Mouse (Mus musculus): ENCODE data around the gene Tmem94. TPM values are rescaled to one million over a fixed set of nuclear protein-coding genes. Genes with fewer than 3 reads are reported as not detected.
A peak's percentile ranks its signal among the peaks of the same experiment; 100 is the strongest.

Gene Tmem94
- total and polyA plus RNA-seq, 3 experiments = 6.4 to 27.4 (median 15.0) TPM

DNA sequence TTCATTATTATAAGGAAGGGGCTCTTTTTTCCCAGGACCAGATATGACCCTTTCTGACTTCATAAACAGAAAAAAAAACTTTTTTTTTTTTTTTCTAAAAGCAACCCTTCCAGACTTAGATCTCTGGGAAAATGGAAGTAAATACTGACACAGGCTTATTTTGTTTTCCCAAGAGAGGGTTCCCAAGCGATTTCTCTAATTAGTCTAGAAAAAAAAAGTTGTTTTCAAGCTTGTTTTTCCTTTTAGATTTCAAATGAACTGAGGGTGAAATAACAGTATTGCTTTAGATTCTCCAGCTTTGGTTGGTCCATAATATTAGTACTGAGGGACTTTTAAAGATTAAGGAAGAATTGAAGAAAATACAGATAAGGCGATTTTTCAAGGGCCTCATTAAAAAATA, 535 bp upstream of the Tmem94 start:
- Histone ChIP-seq H3K36me3 (replicated peaks in 1 of 2; ENCODE audit: control insufficient read depth in 1 of 2, insufficient read depth in 1 of 2, low read length in 1 of 2) (no peaks in the 10 kb centered on the region), H3K9ac (ENCODE audit: insufficient read depth, low read depth) (peak overlapping the region; percentile 77; the same call in 1 of the 2 replicates), H3K27ac (ENCODE audit: insufficient read depth, low read depth) (no peak overlapping the region), H3K4me3 (replicated peaks in 1 of 3; ENCODE audit: low read depth in 2 of 3, low read length in 2 of 3, poor library complexity in 1 of 3) (peak overlapping the region in 2 of 3 experiments; percentile 49 to 77), H3K79me2 (replicated peaks; ENCODE audit: control insufficient read depth, extremely low read depth, insufficient read depth, poor library complexity, severe bottlenecking) (no peaks in the 10 kb centered on the region), H3K27me3 (replicated peaks) (no peaks in the 10 kb centered on the region), H3K9me3 (replicated peaks; ENCODE audit: low read length) (no peaks in the 10 kb centered on the region), H3K4me2 (ENCODE audit: insufficient read depth, low read depth, poor library complexity, severe bottlenecking) (no peak overlapping the region; the same call in 1 of the 2 replicates), H3K4me1 (ENCODE audit: control insufficient read depth in 1 of 2, insufficient read depth in 2 of 2) (peaks cover 3 to 16% of the 10 kb centered on the region in 2 experiments; a peak in 3 of 4 replicates)
- dilution Hi-C loops (cut with MboI; ENCODE audit: extremely low pct_ligation_motif_present, extremely low pct_unique_long_range_greater_than_20kb, low sequenced_read_pairs) (no loop called here), in situ Hi-C loops (cut with MboI; ENCODE audit: low pct_ligation_motif_present, low pct_unique_long_range_greater_than_20kb, low sequenced_read_pairs) (no loop called here)
- no peak for DNase-seq (ENCODE audit: extremely low read depth)
- peak; percentile 4; the same call in 1 of the 2 replicates for TF ChIP-seq ETS1 (conservative IDR thresholded peaks at IDR 0.05; ENCODE audit: low read depth, low read length)
- no peak for TF ChIP-seq SIN3A (IDR thresholded peaks at IDR 0.05; ENCODE audit: low read length)
- no peak for TF ChIP-seq MAX (IDR thresholded peaks at IDR 0.05; ENCODE audit: low read length)
- TF ChIP-seq ZNF384 (IDR thresholded peaks at IDR 0.05; ENCODE audit: low read depth, low read length) = peak; percentile 51; the same call in 1 of the 2 replicates
- TF ChIP-seq KAT2A (IDR thresholded peaks at IDR 0.05; ENCODE audit: insufficient replicate concordance, low read length) = no peak
- TF ChIP-seq ZKSCAN1 (IDR thresholded peaks at IDR 0.05; ENCODE audit: borderline replicate concordance, low read depth, low read length) = no peak
- TF ChIP-seq IRF4 (IDR thresholded peaks at IDR 0.05; ENCODE audit: low read depth, low read length) = 0 out of 2 replicates have a peak, but pooled peaks have one; percentile 5

DNA sequence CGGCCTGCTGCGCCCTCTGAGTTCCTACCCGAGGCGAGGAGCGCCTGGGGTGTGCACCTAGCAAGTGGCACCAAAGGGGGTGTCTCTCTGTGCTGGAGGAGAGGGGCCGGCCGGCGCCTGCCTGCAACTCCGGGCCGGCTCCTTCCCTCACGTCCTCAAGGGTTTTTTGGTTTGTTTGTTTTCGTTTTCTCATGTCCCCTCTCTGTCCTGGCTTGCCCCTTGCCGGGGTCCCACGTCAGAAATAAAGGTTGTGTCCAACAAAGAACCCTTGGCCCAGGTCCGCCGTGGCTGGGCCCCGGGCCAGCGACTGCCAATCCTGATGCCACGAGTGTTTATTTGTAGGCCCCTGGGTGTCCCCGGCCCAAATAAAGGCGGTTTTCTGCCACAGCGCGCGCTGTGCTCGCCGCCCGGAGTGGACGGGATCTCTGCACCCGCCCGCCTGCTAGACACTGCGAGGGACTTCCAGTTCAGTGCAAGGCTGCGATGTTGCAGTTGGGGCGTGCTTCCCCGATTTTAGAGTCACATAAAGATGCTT, 441 bp downstream of the Tmem94 start:
- peaks cover 3 to 16% of the 10 kb centered on the region in 2 experiments; a peak in 3 of 4 replicates for H3K4me1 ChIP-seq (ENCODE audit: control insufficient read depth in 1 of 2, insufficient read depth in 2 of 2)
- H3K27me3 ChIP-seq (replicated peaks) = no peaks in the 10 kb centered on the region
- H3K79me2 ChIP-seq (replicated peaks; ENCODE audit: control insufficient read depth, extremely low read depth, insufficient read depth, poor library complexity, severe bottlenecking) = no peaks in the 10 kb centered on the region
- H3K9ac ChIP-seq (ENCODE audit: insufficient read depth, low read depth) = peak overlapping the region; percentile 77
- TF ChIP-seq RAD21 (IDR thresholded peaks at IDR 0.05; ENCODE audit: low read depth, low read length) (no peak), JUN (IDR thresholded peaks at IDR 0.05; ENCODE audit: insufficient read depth, low read depth, low read length) (no peak), MXI1 (IDR thresholded peaks at IDR 0.05; ENCODE audit: low read depth, low read length) (0 out of 2 replicates have a peak, but pooled peaks have one; percentile 1), BHLHE40 (IDR thresholded peaks at IDR 0.05; ENCODE audit: low read depth, low read length) (no peak), NRF1 (IDR thresholded peaks at IDR 0.05; ENCODE audit: low read depth, low read length) (no peak), CHD2 (IDR thresholded peaks at IDR 0.05; ENCODE audit: low read length) (no peak), ETS1 (conservative IDR thresholded peaks at IDR 0.05; ENCODE audit: low read depth, low read length) (no peak), MYC (IDR thresholded peaks at IDR 0.05; ENCODE audit: low read depth, low read length) (no peak), ELF1 (IDR thresholded peaks at IDR 0.05; ENCODE audit: low read depth, low read length) (no peak), CHD1 (IDR thresholded peaks at IDR 0.05; ENCODE audit: low read depth, low read length) (no peak), KAT2A (IDR thresholded peaks at IDR 0.05; ENCODE audit: insufficient replicate concordance, low read length) (no peak), TCF12 (IDR thresholded peaks at IDR 0.05; ENCODE audit: low read depth, low read length) (peak; percentile 37; the same call in 1 of the 2 replicates)
- in situ Hi-C loops (cut with MboI; ENCODE audit: low pct_ligation_motif_present, low pct_unique_long_range_greater_than_20kb, low sequenced_read_pairs) = no loop called here
- H3K4me2 ChIP-seq (ENCODE audit: insufficient read depth, low read depth, poor library complexity, severe bottlenecking) = peak overlapping the region; percentile 78
- H3K36me3 ChIP-seq (replicated peaks in 1 of 2; ENCODE audit: control insufficient read depth in 1 of 2, insufficient read depth in 1 of 2, low read length in 1 of 2) = no peaks in the 10 kb centered on the region
- no peak for DNase-seq (ENCODE audit: extremely low read depth)
- H3K27ac ChIP-seq (ENCODE audit: insufficient read depth, low read depth) = no peak overlapping the region
- peak overlapping the region; percentile 77 to 85 (median 82) for H3K4me3 ChIP-seq (replicated peaks in 1 of 3; ENCODE audit: low read depth in 2 of 3, low read length in 2 of 3, poor library complexity in 1 of 3)
- dilution Hi-C loops (cut with MboI; ENCODE audit: extremely low pct_ligation_motif_present, extremely low pct_unique_long_range_greater_than_20kb, low sequenced_read_pairs) = no loop called here
- H3K9me3 ChIP-seq (replicated peaks; ENCODE audit: low read length) = no peaks in the 10 kb centered on the region
